Mouse (Mus musculus): ENCODE results near the gene Rps21. TPM values are rescaled to one million over a fixed set of nuclear protein-coding genes. Genes with fewer than 3 reads are reported as not detected.

Rps21 gene
- polyA plus RNA-seq, 1 experiment from 2014 or later = 526 TPM

DNA sequence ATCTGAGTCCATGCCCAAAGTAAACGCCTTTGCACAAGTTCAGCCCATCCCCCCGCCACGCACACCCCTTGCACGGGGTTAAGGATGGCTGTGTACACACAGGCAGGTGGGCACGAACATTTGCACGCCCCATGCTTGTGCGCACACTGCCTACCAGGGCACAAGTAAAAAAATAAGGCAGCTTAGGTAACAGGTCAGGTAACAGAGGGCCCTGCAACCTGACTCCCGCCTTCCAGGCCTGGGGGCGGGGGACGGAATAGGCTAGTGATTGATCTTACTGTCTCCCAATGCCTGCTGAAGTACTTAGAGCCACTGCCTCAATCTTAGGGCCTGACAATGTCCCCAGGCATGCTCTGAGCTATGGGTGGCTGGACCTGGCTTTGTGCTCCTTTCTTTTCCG is 31.8 kb downstream of the Rps21 start:
- H3K4me1 ChIP-seq (replicated peaks; ENCODE audit: control insufficient read depth, insufficient read depth, low read length) = peaks cover 33% of the 10 kb centered on the region
- no peaks in the 10 kb centered on the region for H3K36me3 ChIP-seq (ENCODE audit: control insufficient read depth, insufficient read depth, low read length)
- peak overlapping the region; percentile 48 for H3K4me2 ChIP-seq (ENCODE audit: low read depth, low read length)
- ATAC-seq (ENCODE audit: low read depth) = peak; percentile 16; the same call in 1 of the 2 replicates
- H3K9ac ChIP-seq (ENCODE audit: low read length) = peak overlapping the region; percentile 49
- H3K27me3 ChIP-seq (ENCODE audit: control insufficient read depth, insufficient read depth, low read depth, low read length) = no peaks in the 10 kb centered on the region
- 38% methylated on average over 11 of the region's 11 CpGs for WGBS
- H3K4me3 ChIP-seq (ENCODE audit: low read length) = peak overlapping the region; percentile 32
- no peaks in the 10 kb centered on the region for H3K9me3 ChIP-seq (ENCODE audit: control insufficient read depth, low read length)
- H3K27ac ChIP-seq (ENCODE audit: low read length) = peak overlapping the region; percentile 95

DNA sequence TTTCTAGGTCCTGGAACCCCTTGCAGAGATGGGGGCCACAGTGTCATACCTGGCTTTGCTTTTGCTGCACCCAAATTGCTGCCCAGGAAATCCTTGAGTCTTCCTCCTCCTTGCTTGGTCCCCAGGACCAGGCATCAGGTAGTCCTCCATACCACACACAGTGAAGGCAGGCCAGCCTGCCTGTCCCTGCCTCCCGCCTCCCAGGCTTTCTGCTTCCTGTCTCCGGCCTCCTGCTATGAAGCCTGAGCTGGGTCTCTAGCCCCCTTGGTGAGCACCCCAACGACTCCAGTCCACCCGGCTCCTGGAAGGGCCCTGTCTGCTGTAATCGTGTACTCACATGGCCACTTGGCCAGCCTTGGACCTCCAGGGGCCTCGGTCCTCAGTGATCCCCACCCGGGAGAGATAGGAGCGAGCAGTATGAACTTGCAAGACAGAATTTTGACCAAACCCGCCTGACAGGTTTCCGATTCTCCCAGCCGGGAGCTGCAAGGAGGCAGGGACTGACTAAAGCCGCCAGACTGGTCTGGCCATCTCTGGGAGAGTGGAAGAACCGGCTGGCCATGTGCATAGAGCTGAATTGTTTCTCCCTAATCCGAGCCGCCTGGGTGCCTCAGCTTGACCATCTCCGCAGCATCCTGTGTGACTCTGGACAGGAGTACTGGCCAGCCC is 32.4 kb downstream of the Rps21 start, which contains the start of gene Rbbp8nl:
Gene Rbbp8nl, minus strand, starts transcription at position 440 of the 669 bp plus-strand sequence.
- Histone ChIP-seq H3K27ac (ENCODE audit: low read length) (peak within 1 kb of the TSS; percentile 95), H3K4me1 (replicated peaks; ENCODE audit: control insufficient read depth, insufficient read depth, low read length) (peaks cover 33% of the 10 kb centered on the region), H3K27me3 (ENCODE audit: control insufficient read depth, insufficient read depth, low read depth, low read length) (no peaks in the 10 kb centered on the region), H3K9ac (ENCODE audit: low read length) (peak within 1 kb of the TSS; percentile 49), H3K9me3 (ENCODE audit: control insufficient read depth, low read length) (no peaks in the 10 kb centered on the region), H3K36me3 (ENCODE audit: control insufficient read depth, insufficient read depth, low read length) (no peaks in the 10 kb centered on the region), H3K4me3 (ENCODE audit: low read length) (peak within 1 kb of the TSS; percentile 32), H3K4me2 (ENCODE audit: low read depth, low read length) (peak within 1 kb of the TSS; percentile 48)
- ATAC-seq (ENCODE audit: low read depth) = peak; percentile 80
- 37% methylated on average over 16 of the region's 16 CpGs for WGBS

DNA sequence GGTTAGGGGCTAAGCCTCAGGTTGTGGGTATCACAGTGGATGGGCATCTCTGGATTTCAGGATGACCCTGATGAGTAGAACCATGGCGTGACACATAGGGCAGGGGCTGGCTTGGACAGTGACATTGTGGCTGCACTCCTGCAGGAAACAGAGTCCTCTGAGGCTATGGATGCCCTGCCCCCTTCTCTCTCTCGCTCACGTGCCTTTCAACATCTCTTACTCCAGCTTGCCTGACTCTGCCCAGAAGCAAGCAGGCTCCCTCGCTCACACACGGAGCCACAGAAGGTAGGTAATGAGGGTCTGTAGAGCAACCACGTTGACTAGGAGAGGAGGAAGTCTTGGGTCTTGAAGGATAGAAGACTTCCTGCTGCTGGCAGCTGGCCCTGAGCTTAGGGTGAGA is 33.3 kb downstream of the Rps21 start:
- H3K4me1 ChIP-seq (replicated peaks; ENCODE audit: control insufficient read depth, insufficient read depth, low read length) = peaks cover 33% of the 10 kb centered on the region
- ATAC-seq (ENCODE audit: low read depth) = no peak
- WGBS = 44% methylated on average over 6 of the region's 6 CpGs
- H3K27me3 ChIP-seq (ENCODE audit: control insufficient read depth, insufficient read depth, low read depth, low read length) = no peaks in the 10 kb centered on the region
- H3K36me3 ChIP-seq (ENCODE audit: control insufficient read depth, insufficient read depth, low read length) = no peaks in the 10 kb centered on the region
- H3K27ac ChIP-seq (ENCODE audit: low read length) = peak overlapping the region; percentile 76
- H3K9ac ChIP-seq (ENCODE audit: low read length) = no peak overlapping the region; the same call in 1 of the 2 replicates
- H3K4me3 ChIP-seq (ENCODE audit: low read length) = no peak overlapping the region
- no peaks in the 10 kb centered on the region for H3K9me3 ChIP-seq (ENCODE audit: control insufficient read depth, low read length)
- H3K4me2 ChIP-seq (ENCODE audit: low read depth, low read length) = no peak overlapping the region

DNA sequence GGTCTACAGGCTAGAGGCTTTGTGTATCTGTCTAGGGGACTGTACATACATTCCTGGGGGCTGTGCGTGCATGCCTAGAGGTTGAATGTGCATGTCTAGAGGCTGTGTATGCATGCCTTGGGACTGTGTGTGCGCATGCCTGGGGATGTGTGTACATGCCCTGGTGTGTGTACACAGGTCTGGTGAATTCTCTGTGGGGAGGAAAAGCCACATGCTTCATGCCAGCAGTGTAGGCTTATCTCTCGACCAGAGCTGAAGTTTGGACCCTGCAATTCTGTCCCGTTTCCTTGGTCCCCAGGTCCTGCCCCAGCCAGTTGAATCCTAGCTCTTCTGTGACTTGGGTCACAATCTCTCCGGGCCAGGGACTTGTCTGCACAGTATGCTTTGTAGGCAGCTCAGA is 34.4 kb downstream of the Rps21 start:
- Histone ChIP-seq H3K9me3 (ENCODE audit: control insufficient read depth, low read length) (no peaks in the 10 kb centered on the region), H3K36me3 (ENCODE audit: control insufficient read depth, insufficient read depth, low read length) (no peaks in the 10 kb centered on the region), H3K9ac (ENCODE audit: low read length) (peak overlapping the region; percentile 2; the same call in 1 of the 2 replicates), H3K27ac (ENCODE audit: low read length) (peak overlapping the region; percentile 51), H3K27me3 (ENCODE audit: control insufficient read depth, insufficient read depth, low read depth, low read length) (no peaks in the 10 kb centered on the region), H3K4me1 (replicated peaks; ENCODE audit: control insufficient read depth, insufficient read depth, low read length) (peaks cover 33% of the 10 kb centered on the region), H3K4me2 (ENCODE audit: low read depth, low read length) (no peak overlapping the region), H3K4me3 (ENCODE audit: low read length) (no peak overlapping the region)
- no peak for ATAC-seq (ENCODE audit: low read depth)
- 49% methylated on average over 5 of the region's 5 CpGs for WGBS

DNA sequence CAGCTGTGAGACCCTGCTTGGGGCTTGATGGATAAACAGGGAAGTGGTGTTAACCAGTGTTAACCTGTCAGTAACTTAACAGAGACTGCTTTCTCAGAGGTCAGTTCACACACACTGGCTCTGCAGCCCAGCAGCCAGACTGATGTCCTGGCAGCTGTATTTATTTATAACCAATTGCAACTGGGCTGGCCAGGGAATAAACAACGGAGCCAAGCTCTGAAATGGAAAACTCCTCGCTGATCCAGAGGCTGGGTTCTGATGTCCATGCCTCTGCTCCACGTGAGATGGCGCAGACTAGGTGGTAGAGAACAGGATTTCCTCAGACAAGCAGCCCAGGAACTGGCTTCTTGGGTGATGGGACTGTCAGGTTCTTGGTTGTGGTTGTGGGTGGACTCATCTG is 34.8 kb downstream of the Rps21 start:
- H3K9me3 ChIP-seq (ENCODE audit: control insufficient read depth, low read length) = no peaks in the 10 kb centered on the region
- ATAC-seq (ENCODE audit: low read depth) = no peak
- no peaks in the 10 kb centered on the region for H3K27me3 ChIP-seq (ENCODE audit: control insufficient read depth, insufficient read depth, low read depth, low read length)
- WGBS = 43% methylated on average over 4 of the region's 4 CpGs
- no peak overlapping the region for H3K4me2 ChIP-seq (ENCODE audit: low read depth, low read length)
- no peaks in the 10 kb centered on the region for H3K36me3 ChIP-seq (ENCODE audit: control insufficient read depth, insufficient read depth, low read length)
- H3K4me1 ChIP-seq (replicated peaks; ENCODE audit: control insufficient read depth, insufficient read depth, low read length) = peaks cover 33% of the 10 kb centered on the region
- peak overlapping the region; percentile 51 for H3K27ac ChIP-seq (ENCODE audit: low read length)
- H3K4me3 ChIP-seq (ENCODE audit: low read length) = no peak overlapping the region
- peak overlapping the region; percentile 2; the same call in 1 of the 2 replicates for H3K9ac ChIP-seq (ENCODE audit: low read length)

DNA sequence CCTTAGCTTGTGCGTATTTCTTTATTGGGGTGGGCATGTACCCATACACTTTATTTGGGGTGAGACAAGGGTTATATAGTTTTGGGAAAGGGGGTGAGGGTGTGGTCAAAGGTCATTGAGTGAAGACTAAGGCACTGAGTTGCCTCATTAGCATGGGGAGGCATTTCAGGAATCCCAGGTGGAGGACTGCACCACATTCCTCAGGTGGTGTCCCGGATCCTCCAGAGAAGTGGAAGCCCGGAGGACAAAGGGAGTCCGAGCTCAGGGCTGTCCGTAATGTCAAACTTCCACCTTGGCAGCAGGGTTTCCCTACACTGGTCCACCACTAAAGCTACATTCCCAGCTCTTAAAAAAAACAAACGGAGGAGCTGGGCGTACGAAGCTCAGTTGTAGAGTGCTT is 35.7 kb downstream of the Rps21 start:
- H3K36me3 ChIP-seq (ENCODE audit: control insufficient read depth, insufficient read depth, low read length) = no peaks in the 10 kb centered on the region
- ATAC-seq (ENCODE audit: low read depth) = peak; percentile 13; the same call in 1 of the 2 replicates
- no peak overlapping the region for H3K4me2 ChIP-seq (ENCODE audit: low read depth, low read length)
- H3K9ac ChIP-seq (ENCODE audit: low read length) = no peak overlapping the region
- peaks cover 33% of the 10 kb centered on the region for H3K4me1 ChIP-seq (replicated peaks; ENCODE audit: control insufficient read depth, insufficient read depth, low read length)
- 46% methylated on average over 8 of the region's 8 CpGs for WGBS
- no peaks in the 10 kb centered on the region for H3K27me3 ChIP-seq (ENCODE audit: control insufficient read depth, insufficient read depth, low read depth, low read length)
- H3K4me3 ChIP-seq (ENCODE audit: low read length) = no peak overlapping the region
- no peaks in the 10 kb centered on the region for H3K9me3 ChIP-seq (ENCODE audit: control insufficient read depth, low read length)
- H3K27ac ChIP-seq (ENCODE audit: low read length) = peak overlapping the region; percentile 56

DNA sequence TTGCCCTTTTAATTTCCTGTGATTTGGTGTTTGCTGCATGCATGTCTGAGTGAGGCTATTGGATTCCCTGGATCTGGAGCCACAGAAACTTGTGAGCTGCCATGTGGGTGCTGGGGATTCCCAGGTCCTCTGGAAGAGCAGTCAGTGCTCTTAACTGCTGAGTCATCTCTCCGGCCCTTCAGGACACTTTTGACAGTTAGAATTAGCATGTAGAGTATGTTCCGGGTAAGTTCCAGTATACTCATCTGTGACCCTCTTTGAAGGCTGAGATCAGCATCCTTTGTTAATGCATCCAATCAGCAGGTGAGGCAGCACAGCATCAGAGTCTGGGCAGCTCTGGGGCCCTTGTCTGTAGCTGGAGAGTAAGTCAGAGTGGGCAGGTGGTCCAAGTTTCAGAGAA is 43.1 kb downstream of the Rps21 start:
- Histone ChIP-seq H3K27me3 (ENCODE audit: control insufficient read depth, insufficient read depth, low read depth, low read length) (no peaks in the 10 kb centered on the region), H3K9me3 (ENCODE audit: control insufficient read depth, low read length) (no peaks in the 10 kb centered on the region), H3K4me2 (ENCODE audit: low read depth, low read length) (no peak overlapping the region), H3K9ac (ENCODE audit: low read length) (no peak overlapping the region), H3K4me1 (replicated peaks; ENCODE audit: control insufficient read depth, insufficient read depth, low read length) (peaks cover 28% of the 10 kb centered on the region), H3K27ac (ENCODE audit: low read length) (0 out of 2 replicates have a peak overlapping the region, but pooled peaks have one; percentile 3), H3K36me3 (ENCODE audit: control insufficient read depth, insufficient read depth, low read length) (no peaks in the 10 kb centered on the region), H3K4me3 (ENCODE audit: low read length) (no peak overlapping the region)
- ATAC-seq (ENCODE audit: low read depth) = no peak
- WGBS = 25% methylated on average over 2 of the region's 2 CpGs

DNA sequence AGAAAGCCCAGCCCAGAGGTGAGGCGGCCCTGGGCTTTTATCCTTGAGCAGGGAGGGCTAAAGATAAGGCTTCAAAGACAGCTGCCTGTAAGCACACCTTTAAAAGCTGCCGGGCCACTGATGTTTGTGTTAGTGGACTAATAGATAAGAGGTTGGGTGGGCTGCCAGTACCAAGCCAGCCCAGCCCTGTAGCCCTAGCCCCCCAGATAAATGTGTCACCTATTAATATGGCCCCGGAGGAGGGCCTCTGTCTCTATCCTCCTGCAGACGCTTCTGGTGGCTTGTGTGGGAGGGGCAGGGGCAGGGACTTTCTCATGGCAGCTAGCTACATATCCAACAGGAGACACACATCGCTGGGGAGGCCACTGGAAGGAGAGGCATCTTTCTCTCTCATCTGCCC is 43.6 kb downstream of the Rps21 start:
- 14% methylated on average over 5 of the region's 5 CpGs for WGBS

DNA sequence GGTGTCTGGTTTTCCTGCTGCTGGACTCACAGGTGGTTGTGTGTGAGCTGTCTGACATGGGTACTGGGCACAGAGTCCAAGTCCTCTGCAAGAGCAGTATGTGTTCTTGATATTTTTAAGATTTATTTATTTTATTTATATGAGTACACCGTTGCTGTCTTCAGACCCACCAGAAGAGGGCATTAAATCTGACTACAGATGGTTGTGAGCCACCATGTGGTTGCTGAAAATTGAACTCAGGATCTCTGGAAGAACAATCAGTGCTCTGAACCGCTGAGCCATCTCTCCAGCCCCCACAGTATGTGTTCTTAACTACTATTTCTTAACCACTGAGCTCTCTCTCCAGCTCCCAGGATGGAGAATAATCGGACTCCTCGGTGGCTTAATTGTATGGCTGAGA is 45.0 kb downstream of the Rps21 start:
- no peaks in the 10 kb centered on the region for H3K36me3 ChIP-seq (ENCODE audit: control insufficient read depth, insufficient read depth, low read length)
- H3K27ac ChIP-seq (ENCODE audit: low read length) = 0 out of 2 replicates have a peak overlapping the region, but pooled peaks have one; percentile 25
- H3K4me1 ChIP-seq (replicated peaks; ENCODE audit: control insufficient read depth, insufficient read depth, low read length) = peaks cover 32% of the 10 kb centered on the region
- no peaks in the 10 kb centered on the region for H3K27me3 ChIP-seq (ENCODE audit: control insufficient read depth, insufficient read depth, low read depth, low read length)
- H3K9me3 ChIP-seq (ENCODE audit: control insufficient read depth, low read length) = no peaks in the 10 kb centered on the region
- H3K9ac ChIP-seq (ENCODE audit: low read length) = no peak overlapping the region
- no peak overlapping the region for H3K4me3 ChIP-seq (ENCODE audit: low read length)
- WGBS = 79% methylated on average over 4 of the region's 4 CpGs
- no peak overlapping the region for H3K4me2 ChIP-seq (ENCODE audit: low read depth, low read length)
- ATAC-seq (ENCODE audit: low read depth) = no peak

More for the DNA sequence above, 43.6 kb downstream of the Rps21 start:
- Histone ChIP-seq H3K4me1 (replicated peaks; ENCODE audit: control insufficient read depth, insufficient read depth, low read length) (peaks cover 28% of the 10 kb centered on the region), H3K27me3 (ENCODE audit: control insufficient read depth, insufficient read depth, low read depth, low read length) (no peaks in the 10 kb centered on the region), H3K27ac (ENCODE audit: low read length) (0 out of 2 replicates have a peak overlapping the region, but pooled peaks have one; percentile 3), H3K9ac (ENCODE audit: low read length) (no peak overlapping the region), H3K9me3 (ENCODE audit: control insufficient read depth, low read length) (no peaks in the 10 kb centered on the region), H3K36me3 (ENCODE audit: control insufficient read depth, insufficient read depth, low read length) (no peaks in the 10 kb centered on the region), H3K4me2 (ENCODE audit: low read depth, low read length) (no peak overlapping the region), H3K4me3 (ENCODE audit: low read length) (no peak overlapping the region)
- no peak for ATAC-seq (ENCODE audit: low read depth)

Measured in lung, embryonic 16.5 days (tissue).